Mouse (Mus musculus) brown adipose tissue, adult 24 weeks (tissue): ENCODE results near the gene Fundc1. TPM values are rescaled to one million over a fixed set of nuclear protein-coding genes. Genes with fewer than 3 reads are reported as not detected.
A peak's percentile ranks its signal among the peaks of the same experiment; 100 is the strongest.
"Not testable (repeated sequence)": the region's sequence is repeated elsewhere in the genome, so short reads cannot be mapped to it uniquely, and the experiment has no call there.

Source experiments
- H3K27ac ChIP-seq: fragments of 200-500 bp; replicated peaks from 2 replicates; pipeline ENCODE4 v1.5.1; 2012; ENCODE audit warnings: low read depth, mild to moderate bottlenecking, low read length
- H3K4me1 ChIP-seq: fragments of 200-500 bp; 2 replicates; pipeline ENCODE4 v1.6.1; 2012; ENCODE audit warnings: low read length, mixed read lengths; ENCODE audit not compliant: control insufficient read depth, insufficient read depth, insufficient read length
- H3K4me3 ChIP-seq: fragments of 200-500 bp; 2 replicates; pipeline ENCODE4 v1.5.1; 2012; ENCODE audit warnings: low read depth, mild to moderate bottlenecking, low read length, moderate library complexity; ENCODE audit not compliant: insufficient read depth
- polyA plus RNA-seq: library from polyadenylated mRNA; stranded (reverse); fragments of >200 nt; gene quantifications from 2 replicates; pipeline ENCODE4 v1.2.4, GENCODE M21; 2012; ENCODE audit not compliant: missing spikeins, insufficient read depth, insufficient read length

The Fundc1 gene
- 48.0 and 56.2 TPM in 2 replicates for polyA plus RNA-seq

- no peaks in the 10 kb centered on the region for H3K4me1 ChIP-seq
- H3K4me3 ChIP-seq: peak within 1 kb of the TSS; percentile 89
- H3K27ac ChIP-seq: peak within 1 kb of the TSS; percentile 97
These were observed at the start of gene Fundc1 for GRCm38 (mm10) chrX:17571621-17572459. TSS of gene Fundc1 (minus strand) at chrX:17572325.

GRCm38 (mm10) chrX:17611253-17611652 is 39.1 kb upstream of the Fundc1 start:
- Histone ChIP-seq H3K27ac (no peak overlapping the region), H3K4me1 (no peaks in the 10 kb centered on the region), H3K4me3 (no peak overlapping the region)

DNA sequence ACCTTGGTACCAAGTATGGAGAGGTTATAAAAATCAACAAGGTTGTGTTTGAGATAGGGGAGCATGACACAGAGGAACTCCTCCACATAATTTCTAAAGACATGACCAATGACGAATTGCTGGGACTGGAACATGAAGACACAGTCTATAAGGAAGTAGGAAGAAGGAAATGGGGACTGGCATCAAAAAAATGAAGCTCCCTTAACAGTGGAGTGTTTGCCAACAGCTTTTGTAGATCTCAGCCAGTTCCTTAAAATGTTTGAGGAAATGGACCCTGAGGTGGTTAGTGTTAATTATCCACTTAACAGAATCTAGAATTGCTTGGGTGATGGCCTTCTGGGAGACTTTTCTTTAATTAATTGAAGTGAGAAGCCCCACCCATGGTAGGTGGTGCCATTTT is 36.6 kb upstream of the Fundc1 start:
- Histone ChIP-seq H3K4me1 (no peaks in the 10 kb centered on the region), H3K4me3 (no peak overlapping the region), H3K27ac (no peak overlapping the region)

DNA sequence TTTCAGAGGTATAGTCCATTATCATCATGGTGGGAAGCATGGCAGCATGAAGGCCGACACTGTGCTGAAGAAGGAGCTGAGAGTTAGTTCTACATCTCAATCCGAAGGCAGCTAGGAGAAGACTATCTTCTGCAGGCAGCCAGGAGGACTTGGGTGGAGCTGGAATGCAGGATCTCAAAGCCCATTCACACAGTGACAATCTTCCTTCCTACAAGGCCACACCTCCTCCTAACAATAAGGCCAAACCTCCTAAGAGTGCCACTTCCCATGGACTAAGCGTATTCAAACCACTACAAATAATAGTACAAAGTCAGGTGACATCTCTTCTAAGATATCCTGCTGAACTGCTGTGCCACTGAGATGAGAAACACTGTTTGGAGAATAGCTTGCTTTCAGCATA is 35.5 kb upstream of the Fundc1 start:
- H3K4me3 ChIP-seq: no peak overlapping the region

GRCm38 (mm10) chrX:17593331-17593730 is 21.2 kb upstream of the Fundc1 start:
- Histone ChIP-seq H3K4me3 (no peak overlapping the region), H3K27ac (no peak overlapping the region)

More for the DNA sequence above, 35.5 kb upstream of the Fundc1 start:
- no peaks in the 10 kb centered on the region for H3K4me1 ChIP-seq
- peak overlapping the region; percentile 17; the same call in 1 of the 2 replicates for H3K27ac ChIP-seq

GRCm38 (mm10) chrX:17590745-17591144 is 18.6 kb upstream of the Fundc1 start:
- H3K4me1 ChIP-seq: no peaks in the 10 kb centered on the region
- H3K27ac ChIP-seq: peak overlapping the region; percentile 23; the same call in 1 of the 2 replicates
- no peak overlapping the region for H3K4me3 ChIP-seq

More at GRCm38 (mm10) chrX:17593331-17593730, 21.2 kb upstream of the Fundc1 start:
- no peaks in the 10 kb centered on the region for H3K4me1 ChIP-seq

GRCm38 (mm10) chrX:17571271-17571620 is 879 bp downstream of the Fundc1 start:
- no peaks in the 10 kb centered on the region for H3K4me1 ChIP-seq
- H3K4me3 ChIP-seq: peak overlapping the region; percentile 89
- H3K27ac ChIP-seq: peak overlapping the region; percentile 97

DNA sequence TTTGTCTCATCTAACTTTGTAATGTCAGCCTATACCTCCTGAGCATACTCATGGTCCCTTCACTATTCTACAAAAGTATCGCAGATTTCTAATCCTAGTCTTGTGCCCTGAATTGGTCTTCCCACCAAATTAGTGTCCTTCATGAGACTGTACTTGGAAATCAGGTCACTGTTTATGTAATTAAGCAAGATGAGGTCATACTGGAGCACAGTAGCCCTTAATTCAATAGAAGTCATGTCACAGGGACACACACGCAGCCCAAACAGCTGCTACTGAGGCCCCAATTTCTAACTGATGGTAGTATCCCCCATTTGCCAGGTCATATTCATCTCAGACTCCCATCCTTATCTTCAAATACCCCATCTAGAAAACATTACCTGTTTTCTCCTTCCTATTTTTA is 3.5 kb downstream of the Fundc1 start:
- Histone ChIP-seq H3K4me3 (no peak overlapping the region), H3K27ac (no peak overlapping the region; the same call in 1 of the 2 replicates), H3K4me1 (no peaks in the 10 kb centered on the region; the same call in 1 of the 2 replicates)

DNA sequence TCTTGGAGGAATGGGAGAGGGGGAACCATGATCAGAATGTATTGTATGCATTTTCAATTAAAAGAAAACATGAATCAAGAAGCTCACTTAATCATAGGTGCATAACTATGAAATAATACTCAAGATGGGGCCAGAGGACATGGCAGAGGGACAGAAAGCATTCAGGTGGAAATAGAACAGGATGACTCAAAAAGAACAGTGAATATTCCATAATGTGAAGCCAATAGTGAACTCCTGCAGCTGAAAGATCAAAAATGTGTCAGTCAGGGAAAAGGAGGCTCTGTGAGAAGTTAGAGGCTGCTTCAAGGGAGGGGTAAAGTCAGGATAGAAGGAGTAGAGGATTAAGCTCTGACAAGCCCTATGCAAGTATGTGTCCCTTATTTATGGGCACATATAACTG is 6.4 kb downstream of the Fundc1 start:
- no peaks in the 10 kb centered on the region; the same call in 1 of the 2 replicates for H3K4me1 ChIP-seq
- no peak overlapping the region for H3K4me3 ChIP-seq
- H3K27ac ChIP-seq: no peak overlapping the region

GRCm38 (mm10) chrX:17564732-17565131 is 7.4 kb downstream of the Fundc1 start:
- Histone ChIP-seq H3K27ac (no peak overlapping the region), H3K4me1 (no peaks in the 10 kb centered on the region; the same call in 1 of the 2 replicates), H3K4me3 (no peak overlapping the region)

- no peaks in the 10 kb centered on the region for H3K4me1 ChIP-seq
- H3K4me3 ChIP-seq: no peak overlapping the region
These were observed 13.4 kb downstream of the Fundc1 start for GRCm38 (mm10) chrX:17558746-17559145.

DNA sequence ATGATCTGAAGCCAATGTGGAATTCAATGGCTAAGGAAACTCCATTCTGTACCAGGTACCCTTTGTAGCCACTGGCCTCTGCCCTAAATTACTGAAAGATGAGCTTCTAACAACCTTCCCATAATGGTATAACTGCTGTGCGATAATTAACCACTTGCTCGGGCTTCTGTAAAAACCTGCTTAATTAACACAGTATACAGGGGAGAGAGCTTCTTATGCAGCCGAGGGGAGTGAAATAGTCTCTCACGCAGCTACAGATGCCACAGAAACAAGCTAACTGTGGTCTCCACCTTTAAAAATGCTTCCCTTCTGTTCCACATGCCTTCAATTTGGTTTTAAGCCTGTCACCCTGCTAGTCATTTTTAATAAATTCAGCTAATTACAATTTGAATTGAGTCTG is 17.6 kb downstream of the Fundc1 start:
- no peak overlapping the region for H3K4me3 ChIP-seq
- H3K27ac ChIP-seq: peak overlapping the region; percentile 31; the same call in 1 of the 2 replicates
- no peaks in the 10 kb centered on the region; the same call in 1 of the 2 replicates for H3K4me1 ChIP-seq

More at GRCm38 (mm10) chrX:17558746-17559145, 13.4 kb downstream of the Fundc1 start:
- H3K27ac ChIP-seq: no peak overlapping the region

GRCm38 (mm10) chrX:17551586-17551985 is 20.5 kb downstream of the Fundc1 start:
- H3K27ac ChIP-seq, H3K4me3 ChIP-seq, H3K4me1 ChIP-seq: not testable (repeated sequence)

GRCm38 (mm10) chrX:17547143-17547806 is 24.9 kb downstream of the Fundc1 start:
- Histone ChIP-seq H3K4me3 (no peak overlapping the region), H3K4me1 (peaks cover 7% of the 10 kb centered on the region), H3K27ac (peak overlapping the region; percentile 1; the same call in 1 of the 2 replicates)

- H3K4me1 ChIP-seq: peaks cover 7% of the 10 kb centered on the region
- peak overlapping the region; percentile 37; the same call in 1 of the 2 replicates for H3K27ac ChIP-seq
- no peak overlapping the region for H3K4me3 ChIP-seq
These were observed 27.1 kb downstream of the Fundc1 start for GRCm38 (mm10) chrX:17544860-17545492.
